Mouse (Mus musculus): Measurements from ENCODE around the gene Acadl.

Acadl gene

GRCm38 (mm10) chr1:66839135-66839534 is 23.9 kb downstream of the Acadl start:
- DNase-seq (ENCODE audit: low spot score in 2 of 2) = no peak

GRCm38 (mm10) chr1:66838184-66839042 is 24.7 kb downstream of the Acadl start:
- DNase-seq (ENCODE audit: low spot score in 2 of 2) = peak; percentile 78 to 84

GRCm38 (mm10) chr1:66837207-66837606 is 25.9 kb downstream of the Acadl start:
- DNase-seq (ENCODE audit: low spot score in 2 of 2) = no peak

- DNase-seq (ENCODE audit: low spot score in 2 of 2) = no peak
Measured at GRCm38 (mm10) chr1:66832636-66833165, 30.4 kb downstream of the Acadl start.

- DNase-seq (ENCODE audit: low spot score in 2 of 2) = no peak
Measured at GRCm38 (mm10) chr1:66831824-66832600, 31.1 kb downstream of the Acadl start.

- no peak for DNase-seq (ENCODE audit: low spot score in 2 of 2)
Measured at GRCm38 (mm10) chr1:66829400-66830080, 33.5 kb downstream of the Acadl start.

GRCm38 (mm10) chr1:66821966-66822365 is 41.1 kb downstream of the Acadl start:
- no peak for DNase-seq (ENCODE audit: low spot score in 2 of 2)

- DNase-seq (ENCODE audit: low spot score in 2 of 2) = no peak
Measured at GRCm38 (mm10) chr1:66820241-66820640, 42.8 kb downstream of the Acadl start.

GRCm38 (mm10) chr1:66817865-66818315 is 45.2 kb downstream of the Acadl start:
- DNase-seq (ENCODE audit: low spot score in 2 of 2) = no peak

- DNase-seq (ENCODE audit: low spot score in 2 of 2) = peak; percentile 90 to 93
Measured at GRCm38 (mm10) chr1:66817453-66817839, 45.6 kb downstream of the Acadl start, which contains the start of gene Kansl1l. Kansl1l (minus strand) TSS chr1:66817562.

GRCm38 (mm10) chr1:66816837-66817452 is 46.1 kb downstream of the Acadl start:
- peak; percentile 94 to 95 for DNase-seq (ENCODE audit: low spot score in 2 of 2)

- peak; percentile 71 to 72 for DNase-seq (ENCODE audit: low spot score in 2 of 2)
Measured at GRCm38 (mm10) chr1:66815941-66816777, 46.9 kb downstream of the Acadl start.

GRCm38 (mm10) chr1:66814756-66815155 is 48.3 kb downstream of the Acadl start:
- no peak for DNase-seq (ENCODE audit: low spot score in 2 of 2)

GRCm38 (mm10) chr1:66813191-66813590 is 49.9 kb downstream of the Acadl start:
- no peak for DNase-seq (ENCODE audit: low spot score in 2 of 2)

GRCm38 (mm10) chr1:66806821-66807220 is 56.3 kb downstream of the Acadl start:
- no peak for DNase-seq (ENCODE audit: low spot score in 2 of 2)

- no peak for DNase-seq (ENCODE audit: low spot score in 2 of 2)
Measured at GRCm38 (mm10) chr1:66805408-66805807, 57.7 kb downstream of the Acadl start.

- no peak for DNase-seq (ENCODE audit: low spot score in 2 of 2)
Measured at GRCm38 (mm10) chr1:66804710-66805109, 58.4 kb downstream of the Acadl start.

- no peak for DNase-seq (ENCODE audit: low spot score in 2 of 2)
Measured at GRCm38 (mm10) chr1:66797962-66798361, 65.1 kb downstream of the Acadl start.

- no peak for DNase-seq (ENCODE audit: low spot score in 2 of 2)
Measured at GRCm38 (mm10) chr1:66792838-66793466, 70.1 kb downstream of the Acadl start.

- no peak for DNase-seq (ENCODE audit: low spot score in 2 of 2)
Measured at GRCm38 (mm10) chr1:66782296-66782695, 80.8 kb downstream of the Acadl start.
